Mouse (Mus musculus) embryonic fibroblast, embryonic 13.5 days (primary cell): ENCODE results near the gene Cnn1.

Source experiments
- CTCF ChIP-seq: IDR thresholded peaks from 2 replicates; pipeline ENCODE4 v1.5.1; 2011; ENCODE audit warnings: mild to moderate bottlenecking, control low read depth, low read length, moderate library complexity, borderline replicate concordance; ENCODE audit not compliant: insufficient read depth
- POLR2A ChIP-seq: IDR thresholded peaks from 2 replicates; pipeline ENCODE4 v1.6.1; 2011; ENCODE audit warnings: low read depth, mild to moderate bottlenecking, control low read depth, low read length, moderate library complexity

- TF ChIP-seq CTCF = no peak
- no peak for TF ChIP-seq POLR2A
Observed at GRCm38 (mm10) chr9:22134988-22135643, 36.1 kb downstream of the Cnn1 start.
